Mouse (Mus musculus) granulocyte monocyte progenitor cell, adult 5-6 weeks (primary cell): ENCODE measurements at regions not wholly inside any gene's neighbourhood (a gene's known extent, or its start where the extent isn't known, plus 50 kb on each side); places are given as distances from the start of the nearest gene placed in this dataset.

ENCODE experiments used
- ATAC-seq: replicated peaks from 2 replicates; pipeline ENCODE4 v1.8.0; 2016; ENCODE audit warnings: mild to moderate bottlenecking, moderate TSS enrichment, inconsistent platforms; ENCODE audit not compliant: poor library complexity, severe bottlenecking

- ATAC-seq = no peak
Observed at GRCm38 (mm10) chr6:84514623-84515022, 79.1 kb downstream of the Cyp26b1 start.

- no peak for ATAC-seq
Observed at GRCm38 (mm10) chr6:84508598-84508997, 85.1 kb downstream of the Cyp26b1 start.

- ATAC-seq = peak; percentile 52
Observed at GRCm38 (mm10) chr6:84506675-84507074, 87.0 kb downstream of the Cyp26b1 start.

- no peak for ATAC-seq
Observed at GRCm38 (mm10) chr6:84500255-84500886, 93.3 kb downstream of the Cyp26b1 start.

GRCm38 (mm10) chr6:84498076-84498475 is 95.6 kb downstream of the Cyp26b1 start:
- no peak; the same call in 1 of the 2 replicates for ATAC-seq

GRCm38 (mm10) chr6:84493676-84494075 is 100.0 kb downstream of the Cyp26b1 start:
- no peak for ATAC-seq

- no peak for ATAC-seq
Observed at GRCm38 (mm10) chr6:84493169-84493568, 100.5 kb downstream of the Cyp26b1 start.

- ATAC-seq = no peak
Observed at GRCm38 (mm10) chr6:84492594-84492993, 101.1 kb downstream of the Cyp26b1 start.

GRCm38 (mm10) chr6:84491106-84491505 is 102.6 kb downstream of the Cyp26b1 start:
- ATAC-seq = no peak

GRCm38 (mm10) chr6:84481205-84481604 is 112.5 kb downstream of the Cyp26b1 start:
- no peak for ATAC-seq

- no peak for ATAC-seq
Observed at GRCm38 (mm10) chr6:84477072-84477471, 116.6 kb downstream of the Cyp26b1 start.

- ATAC-seq = no peak
Observed at GRCm38 (mm10) chr6:84476466-84476865, 117.2 kb downstream of the Cyp26b1 start.

GRCm38 (mm10) chr6:84474835-84475234 is 118.9 kb downstream of the Cyp26b1 start:
- no peak for ATAC-seq

GRCm38 (mm10) chr6:84473171-84473570 is 120.5 kb downstream of the Cyp26b1 start:
- no peak for ATAC-seq

- ATAC-seq = no peak
Observed at GRCm38 (mm10) chr6:84472287-84472686, 121.4 kb downstream of the Cyp26b1 start.

- ATAC-seq = no peak
Observed at GRCm38 (mm10) chr6:84467319-84467718, 126.4 kb downstream of the Cyp26b1 start.

GRCm38 (mm10) chr6:84466223-84466622 is 127.5 kb downstream of the Cyp26b1 start:
- ATAC-seq = no peak

- no peak for ATAC-seq
Observed at GRCm38 (mm10) chr6:84465596-84465995, 128.1 kb downstream of the Cyp26b1 start.

- ATAC-seq = no peak
Observed at GRCm38 (mm10) chr6:84463592-84464367, 129.9 kb downstream of the Cyp26b1 start.

- ATAC-seq = no peak
Observed at GRCm38 (mm10) chr6:84456803-84457202, 136.9 kb downstream of the Cyp26b1 start.

- no peak for ATAC-seq
Observed at GRCm38 (mm10) chr6:84445093-84445492, 148.6 kb downstream of the Cyp26b1 start.

GRCm38 (mm10) chr6:84442667-84443066 is 151.0 kb downstream of the Cyp26b1 start:
- ATAC-seq = no peak
